Comparison of ENCODE assay signal across 8 mouse cellular contexts in genomic region chr17:84498639-84499038, GRCm38 (mm10). TPM values are rescaled to one million over a fixed set of nuclear protein-coding genes. Genes with fewer than 3 reads are reported as not detected.
DNase-seq lines count a peak whose midpoint lies in the region; ATAC-seq lines count a peak whose summit lies in the region.

No protein-coding gene starts in this region.

- H3K4me1 ChIP-seq in hindbrain, embryonic 15.5 days (replicated peaks): no peaks in the 10 kb centered on the region
- 0 out of 2 replicates have a peak, but pooled peaks cover 3% of the 10 kb centered on the region for H3K4me1 ChIP-seq in hindbrain, embryonic 14.5 days (replicated peaks; ENCODE audit: control insufficient read depth, insufficient read depth, low read length)
- no peaks in the 10 kb centered on the region for H3K4me1 ChIP-seq in embryonic facial prominence, embryonic 12.5 days

- H3K27ac ChIP-seq in hindbrain, embryonic 15.5 days (replicated peaks): no peak overlapping the region
- H3K27ac ChIP-seq in hindbrain, embryonic 14.5 days: no peak overlapping the region
- H3K27ac ChIP-seq in embryonic facial prominence, embryonic 12.5 days: 0 out of 2 replicates have a peak overlapping the region, but pooled peaks have one; percentile 41

- H3K4me3 ChIP-seq in hindbrain, embryonic 15.5 days: no peak overlapping the region
- H3K4me3 ChIP-seq in hindbrain, embryonic 14.5 days (replicated peaks; ENCODE audit: low read length): no peak overlapping the region
- H3K4me3 ChIP-seq in embryonic facial prominence, embryonic 12.5 days: no peak overlapping the region

- no peak overlapping the region for H3K4me2 ChIP-seq in hindbrain, embryonic 15.5 days
- H3K4me2 ChIP-seq in hindbrain, embryonic 14.5 days (replicated peaks): no peak overlapping the region
- no peak overlapping the region for H3K4me2 ChIP-seq in embryonic facial prominence, embryonic 12.5 days (replicated peaks)

- 24% methylated on average over 5 of the region's 5 CpGs for WGBS in hindbrain, embryonic 15.5 days
- 34% methylated on average over 5 of the region's 5 CpGs for WGBS in hindbrain, embryonic 14.5 days
- WGBS in embryonic facial prominence, embryonic 12.5 days: 47% methylated on average over 5 of the region's 5 CpGs

- ATAC-seq in hindbrain, embryonic 15.5 days (ENCODE audit: low FRiP score, low read depth): peak; percentile 54; the same call in 1 of the 2 replicates
- ATAC-seq in hindbrain, embryonic 14.5 days (ENCODE audit: low FRiP score): no peak
- ATAC-seq in embryonic facial prominence, embryonic 12.5 days (ENCODE audit: insufficient number of reproducible peaks, insufficient read depth, low FRiP score, low TSS enrichment): no peak
- ATAC-seq in megakaryocyte progenitor cell, adult 5-6 weeks (replicated peaks; ENCODE audit: poor library complexity): no peak

- DNase-seq in hindbrain, embryonic 14.5 days (ENCODE audit: low spot score): no peak
- DNase-seq in R1 (ENCODE audit: low read depth, low spot score): peak; percentile 43
- DNase-seq in kidney, postnatal 14 days: peak; percentile 56
- DNase-seq in cerebellum, adult 9-11 months: no peak
- DNase-seq in thymus, postnatal 10 days (ENCODE audit: low spot score in 2 of 2): no peak

- H3K9ac ChIP-seq in hindbrain, embryonic 15.5 days: no peak overlapping the region
- no peak overlapping the region for H3K9ac ChIP-seq in hindbrain, embryonic 14.5 days
- no peak overlapping the region for H3K9ac ChIP-seq in embryonic facial prominence, embryonic 12.5 days

- H3K36me3 ChIP-seq in hindbrain, embryonic 15.5 days: no peaks in the 10 kb centered on the region
- no peaks in the 10 kb centered on the region for H3K36me3 ChIP-seq in hindbrain, embryonic 14.5 days (replicated peaks; ENCODE audit: control insufficient read depth, insufficient read depth)
- no peaks in the 10 kb centered on the region for H3K36me3 ChIP-seq in embryonic facial prominence, embryonic 12.5 days

- no peaks in the 10 kb centered on the region for H3K27me3 ChIP-seq in hindbrain, embryonic 15.5 days
- H3K27me3 ChIP-seq in hindbrain, embryonic 14.5 days (ENCODE audit: control insufficient read depth, insufficient read depth, low read length): no peaks in the 10 kb centered on the region
- H3K27me3 ChIP-seq in embryonic facial prominence, embryonic 12.5 days: no peaks in the 10 kb centered on the region

- H3K9me3 ChIP-seq in hindbrain, embryonic 15.5 days: no peaks in the 10 kb centered on the region
- H3K9me3 ChIP-seq in hindbrain, embryonic 14.5 days (ENCODE audit: control insufficient read depth, low read length): no peaks in the 10 kb centered on the region
- H3K9me3 ChIP-seq in embryonic facial prominence, embryonic 12.5 days: no peaks in the 10 kb centered on the region

RNA-seq across cellular contexts. Expression of gene Plekhh2, which starts 13.1 kb away (rescaled TPM):
- 2.1 and 2.3 TPM in 2 replicates for polyA plus RNA-seq in hindbrain, embryonic 15.5 days (2015; fragmentation: Nextera tagmentation; extraction: Ambion mirVana)
- polyA plus RNA-seq in hindbrain, embryonic 14.5 days (2014; fragmentation: Nextera tagmentation; extraction: Ambion mirVana): 2.5 and 2.6 TPM in 2 replicates
- polyA plus RNA-seq in embryonic facial prominence, embryonic 12.5 days (2016; fragmentation: Nextera tagmentation; extraction: Ambion mirVana): 7.3 and 7.7 TPM in 2 replicates
- total RNA-seq in megakaryocyte progenitor cell, adult 5-6 weeks (2015): 0.44 and 0.81 TPM in 2 replicates
- total RNA-seq in megakaryocyte progenitor cell, adult 5-6 weeks (2017): 0.25 and 0.27 TPM in 2 replicates

RNA-seq across cellular contexts. Expression of gene Thada, which starts 32.6 kb away (rescaled TPM):
- polyA plus RNA-seq in hindbrain, embryonic 15.5 days (2015; fragmentation: Nextera tagmentation; extraction: Ambion mirVana): 6.5 and 6.6 TPM in 2 replicates
- polyA plus RNA-seq in hindbrain, embryonic 14.5 days (2014; fragmentation: Nextera tagmentation; extraction: Ambion mirVana): 7.6 and 9.0 TPM in 2 replicates
- 10.2 and 12.4 TPM in 2 replicates for polyA plus RNA-seq in embryonic facial prominence, embryonic 12.5 days (2016; fragmentation: Nextera tagmentation; extraction: Ambion mirVana)
- 28.2 and 32.7 TPM in 2 replicates for total RNA-seq in megakaryocyte progenitor cell, adult 5-6 weeks (2015)
- 27.1 and 33.8 TPM in 2 replicates for total RNA-seq in megakaryocyte progenitor cell, adult 5-6 weeks (2017)

Comparison
In these comparisons a context has a peak if more than half of its experiments do, and no peak if none do; other contexts are left out.
1. DNase-seq: peak in R1 (single experiment) and kidney, postnatal 14 days (single experiment); none in hindbrain, embryonic 14.5 days (single experiment), cerebellum, adult 9-11 months (single experiment) and thymus, postnatal 10 days (0 of 2).